Mouse (Mus musculus) skeletal muscle tissue, postnatal 0 days (tissue): ENCODE results near the gene Mettl27. TPM values are rescaled to one million over a fixed set of nuclear protein-coding genes. Genes with fewer than 3 reads are reported as not detected.

Experiments used
- polyA plus RNA-seq: library from polyadenylated mRNA; unstranded; fragments of >200 nt; fragmentation: Nextera tagmentation; extraction: Ambion mirVana; gene quantifications from 2 replicates; pipeline ENCODE4 v1.2.1, GENCODE M21; 2015

Gene Mettl27
- polyA plus RNA-seq: 9.7 and 10.3 TPM in 2 replicates

DNA sequence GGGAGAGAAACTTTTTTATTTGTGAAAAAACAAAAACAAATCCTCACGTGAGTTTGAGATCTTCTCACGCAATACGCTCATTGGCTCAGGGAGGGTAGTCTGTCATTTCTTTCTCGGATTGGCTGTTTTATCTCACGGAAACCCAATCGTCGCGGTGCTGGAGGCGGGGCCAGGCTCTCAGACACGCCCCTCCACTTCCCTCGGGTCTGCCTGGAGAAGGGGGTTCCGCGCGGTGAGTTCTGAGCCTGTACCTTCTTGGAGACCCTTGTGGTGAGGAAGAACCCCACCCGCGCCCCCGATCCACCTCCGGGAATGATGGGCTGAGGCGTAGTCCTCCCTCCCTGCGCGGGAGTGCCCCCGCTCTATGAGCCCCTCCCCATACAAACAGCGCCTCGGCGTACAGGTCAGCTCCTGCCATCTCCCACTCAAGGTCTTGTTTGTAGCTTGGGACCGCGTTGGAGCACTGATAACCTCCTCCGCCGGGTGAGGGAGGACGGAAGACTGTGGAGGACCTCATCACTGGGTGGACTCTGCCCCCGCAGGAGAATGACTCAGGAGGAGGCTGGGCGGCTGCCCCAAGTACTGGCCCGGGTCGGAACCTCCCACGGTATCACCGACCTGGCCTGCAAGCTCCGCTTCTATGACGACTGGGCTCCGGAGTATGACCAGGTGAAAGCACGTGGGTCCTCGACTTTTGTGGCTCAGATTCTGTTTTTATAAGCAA, at the start of gene Mettl27:
Gene Mettl27, plus strand, starts transcription at position 190 of the 724 bp plus-strand sequence.

GRCm38 (mm10) chr5:134906633-134907032, 25.5 kb upstream of the Mettl27 start, which contains the start of gene Tmem270:
TSS of gene Tmem270 (minus strand) at chr5:134906733.

DNA sequence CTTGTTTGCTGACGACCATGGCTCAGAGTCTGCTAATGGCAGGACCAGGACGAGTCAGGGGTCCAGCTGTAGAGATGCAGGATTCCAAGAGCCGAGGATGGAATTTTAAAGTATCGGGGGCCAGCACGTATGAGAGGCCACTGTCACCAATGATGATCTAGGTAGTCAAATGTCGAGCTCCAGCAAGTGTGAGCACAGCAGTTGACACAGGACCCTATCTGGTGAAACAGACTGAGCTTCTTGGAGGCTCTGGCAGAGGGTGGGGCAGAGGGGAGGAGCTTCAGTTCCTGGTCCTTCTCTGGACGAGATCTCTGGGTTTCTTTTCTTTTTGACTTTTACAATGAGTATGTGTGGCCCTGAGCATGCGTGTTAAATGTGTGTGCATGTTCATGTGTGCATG, 16.9 kb upstream of the Mettl27 start, which contains the start of gene Cldn13:
Gene Cldn13, minus strand, starts transcription at position 216 of the 400 bp plus-strand sequence.

GRCm38 (mm10) chr5:134946857-134947255, 14.7 kb downstream of the Mettl27 start, which contains the start of gene Cldn4:
TSS of gene Cldn4 (minus strand) at chr5:134946934.

GRCm38 (mm10) chr5:134985633-134986297, 53.6 kb downstream of the Mettl27 start, which contains the start of gene Cldn3:
TSS of gene Cldn3 (plus strand) at chr5:134986214.

Other genes with a start within 250 kb of the Mettl27 start
- 1.8 and 2.3 TPM in 2 replicates for gene Limk1, start 243.8 kb upstream of the Mettl27 start, polyA plus RNA-seq
- gene Eln, start 185.0 kb upstream of the Mettl27 start, polyA plus RNA-seq: 96.2 and 144 TPM in 2 replicates
- gene Tmem270, start 25.6 kb upstream of the Mettl27 start, polyA plus RNA-seq: not detected in 2 replicates
- not detected in 2 replicates for gene Cldn13, start 16.8 kb upstream of the Mettl27 start, polyA plus RNA-seq
- 0.10 and 0.84 TPM in 2 replicates for gene Cldn4, start 14.6 kb downstream of the Mettl27 start, polyA plus RNA-seq
- 0.38 TPM in 1 of 2 replicates, not detected in the other for gene Cldn3, start 53.8 kb downstream of the Mettl27 start, polyA plus RNA-seq
- 64.2 and 64.4 TPM in 2 replicates for gene Abhd11, start 76.8 kb downstream of the Mettl27 start, polyA plus RNA-seq
- gene Stx1a, start 91.1 kb downstream of the Mettl27 start, polyA plus RNA-seq: 1.7 and 1.9 TPM in 2 replicates
- 34.0 and 34.2 TPM in 2 replicates for gene Dnajc30, start 131.8 kb downstream of the Mettl27 start, polyA plus RNA-seq
- gene Bud23, start 132.6 kb downstream of the Mettl27 start, polyA plus RNA-seq: 38.2 and 48.1 TPM in 2 replicates
- gene Vps37d, start 145.9 kb downstream of the Mettl27 start, polyA plus RNA-seq: 2.1 and 2.6 TPM in 2 replicates
- gene Mlxipl, start 157.5 kb downstream of the Mettl27 start, polyA plus RNA-seq: 9.6 and 9.8 TPM in 2 replicates
- 12.9 and 16.9 TPM in 2 replicates for gene Tbl2, start 217.3 kb downstream of the Mettl27 start, polyA plus RNA-seq
- 37.1 and 39.5 TPM in 2 replicates for gene Bcl7b, start 235.9 kb downstream of the Mettl27 start, polyA plus RNA-seq